Mouse (Mus musculus) urinary bladder, postnatal 10 days (tissue): Measurements from ENCODE around the gene Pla2g15.
"Not testable (repeated sequence)": the region's sequence is repeated elsewhere in the genome, so short reads cannot be mapped to it uniquely, and the experiment has no call there.

ENCODE experiments used
- DNase-seq: peaks from one replicate; pipeline ENCODE4 v3.0.0; 2022; ENCODE audit warnings: low spot score

Gene Pla2g15

DNA sequence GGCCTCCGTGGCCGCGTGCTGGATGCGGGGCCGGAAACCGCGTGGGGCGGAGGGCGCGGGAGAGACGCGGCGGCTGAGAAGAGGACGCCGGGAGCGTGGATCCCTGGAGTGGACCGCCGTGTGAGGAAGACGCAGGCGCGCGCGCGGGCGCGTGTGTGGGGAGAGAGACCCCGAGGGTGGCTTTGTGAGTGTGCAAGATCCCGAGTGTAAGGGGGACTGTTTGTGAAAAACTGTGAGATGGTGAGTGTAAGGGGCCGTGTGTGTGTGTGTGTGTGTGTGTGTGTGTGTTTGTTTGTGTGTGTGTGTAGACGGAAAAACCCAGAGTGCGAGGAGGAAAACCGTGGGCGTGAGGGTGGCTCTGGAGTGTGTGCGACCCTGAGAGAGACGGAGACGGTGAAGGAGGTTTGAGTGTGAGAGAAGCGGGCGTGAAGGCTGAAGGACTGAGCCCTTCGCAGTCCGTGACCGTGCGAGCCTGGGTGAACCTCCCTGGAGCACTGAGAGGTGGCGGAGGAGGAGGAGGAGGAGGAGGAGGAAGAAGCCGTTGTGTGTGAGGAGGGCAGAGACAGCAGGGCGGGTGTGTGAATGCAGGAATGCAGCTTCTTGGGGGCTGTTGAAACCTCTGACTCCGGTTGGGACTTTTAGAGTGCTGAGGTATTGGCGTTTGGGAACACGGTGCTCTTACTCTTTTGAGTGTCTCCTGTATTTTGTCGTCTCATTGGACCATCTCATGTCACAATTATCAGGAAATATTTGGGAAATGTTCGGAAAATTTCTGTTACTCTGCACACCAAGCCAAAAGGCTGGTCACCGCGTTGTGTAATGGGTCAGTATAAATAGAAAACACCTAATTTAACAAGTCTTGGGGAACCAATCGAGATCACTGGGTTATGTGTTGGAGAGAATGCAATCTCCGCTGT, 19.1 kb downstream of the Pla2g15 start:
- DNase-seq, result no peak

DNA sequence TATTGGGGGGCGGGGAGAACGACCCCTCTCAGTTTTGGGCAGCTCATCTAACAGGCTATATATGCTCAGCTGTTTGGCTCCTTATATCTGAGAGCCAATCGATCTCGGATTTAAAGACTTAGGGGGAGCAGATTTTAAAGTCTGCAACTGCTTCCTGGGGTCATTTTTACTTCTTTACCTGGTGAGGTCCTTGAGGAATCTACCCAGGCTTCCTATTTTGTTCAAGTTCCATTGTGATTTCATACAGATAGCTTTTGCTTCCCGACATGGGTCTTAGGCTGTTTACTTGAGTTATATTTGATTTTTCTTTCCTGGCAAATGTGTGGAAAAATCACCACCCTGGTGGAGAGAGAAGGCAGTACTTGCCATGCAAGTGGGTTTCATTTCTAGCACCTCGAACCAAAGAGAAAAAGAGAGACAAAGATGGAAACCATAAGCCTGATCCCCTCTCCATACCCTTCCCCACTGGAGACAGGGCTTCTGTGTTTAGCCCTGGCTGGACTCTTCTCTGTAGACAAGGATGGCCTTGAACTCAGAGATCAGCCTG, 19.8 kb downstream of the Pla2g15 start:
- DNase-seq, result no peak

DNA sequence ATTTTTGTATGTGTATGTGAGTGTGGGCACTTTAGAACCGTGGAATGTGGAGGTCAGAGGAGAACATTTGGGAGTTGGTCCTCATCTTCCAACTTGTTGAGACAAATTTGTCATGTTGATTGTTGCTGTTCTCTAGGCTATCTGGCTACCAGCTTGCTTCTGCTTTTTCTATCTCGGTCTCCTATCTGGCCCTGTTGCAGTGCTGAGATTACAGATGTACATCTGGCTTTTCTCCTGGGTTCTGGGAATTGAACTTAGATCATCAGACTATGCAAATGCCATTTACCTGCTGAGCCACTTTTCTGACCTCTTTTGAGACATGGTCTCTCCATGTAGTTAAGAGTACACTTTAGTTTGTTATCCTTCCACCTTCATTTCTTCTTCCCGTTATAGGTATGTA, 23.4 kb downstream of the Pla2g15 start:
- DNase-seq, result no peak

DNA sequence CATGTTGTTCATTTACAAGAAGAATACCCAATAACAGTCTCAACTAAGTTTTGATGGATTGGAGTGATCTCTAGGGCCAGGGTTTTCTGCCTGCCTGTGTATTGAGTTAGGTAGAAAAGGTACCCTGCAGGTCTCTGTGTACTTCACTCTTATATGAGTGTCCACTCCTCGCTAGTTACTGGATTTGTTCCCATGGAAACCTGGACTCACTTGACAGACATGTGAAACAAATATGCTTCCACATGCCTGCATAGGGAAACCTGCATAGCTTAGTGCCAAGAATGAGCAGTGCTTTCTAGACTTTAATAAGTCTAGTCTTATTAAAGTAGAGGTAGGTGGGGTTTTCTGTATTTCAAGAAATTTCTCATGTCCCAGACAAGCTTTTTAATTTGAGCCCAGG, 26.7 kb downstream of the Pla2g15 start:
- no peak for DNase-seq

DNA sequence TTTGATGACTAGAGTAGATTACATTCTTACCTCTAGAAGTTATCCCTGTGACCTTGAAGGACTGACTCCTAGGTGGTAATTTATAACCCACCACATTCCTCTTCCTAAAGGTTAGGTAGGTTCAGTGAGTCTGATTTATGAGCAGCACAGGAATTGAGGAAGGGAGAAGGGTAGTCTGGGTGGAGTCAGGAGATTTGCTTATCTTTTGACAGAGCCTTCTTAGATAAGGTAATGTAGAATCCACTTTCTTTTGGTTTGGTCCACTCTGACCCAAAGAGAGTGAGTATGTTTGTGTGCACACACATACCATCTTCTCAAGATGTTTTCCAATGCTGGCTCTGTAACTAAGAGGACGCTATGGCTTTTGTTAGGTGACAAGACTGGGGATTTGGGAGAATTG, 27.4 kb downstream of the Pla2g15 start:
- no peak for DNase-seq

DNA sequence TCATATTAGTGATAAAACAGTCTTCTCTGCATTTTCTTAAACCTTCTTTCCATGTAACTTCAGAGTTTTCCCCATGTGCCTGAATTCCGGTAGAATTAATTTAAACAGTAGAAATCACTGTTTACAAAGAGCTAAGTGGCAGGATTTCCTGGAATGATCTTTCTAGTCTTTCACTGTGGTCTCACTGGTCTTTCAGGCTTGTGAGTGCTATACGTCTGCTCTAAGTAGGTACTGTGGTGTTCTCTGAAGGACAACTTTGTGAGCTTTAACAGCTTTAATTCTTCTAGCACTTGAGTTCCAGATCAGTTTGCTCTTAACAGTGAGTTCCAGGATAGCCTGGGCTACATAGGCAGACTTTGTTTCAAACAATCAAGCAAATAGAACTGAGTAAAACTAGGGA, 28.2 kb downstream of the Pla2g15 start:
- no peak for DNase-seq

DNA sequence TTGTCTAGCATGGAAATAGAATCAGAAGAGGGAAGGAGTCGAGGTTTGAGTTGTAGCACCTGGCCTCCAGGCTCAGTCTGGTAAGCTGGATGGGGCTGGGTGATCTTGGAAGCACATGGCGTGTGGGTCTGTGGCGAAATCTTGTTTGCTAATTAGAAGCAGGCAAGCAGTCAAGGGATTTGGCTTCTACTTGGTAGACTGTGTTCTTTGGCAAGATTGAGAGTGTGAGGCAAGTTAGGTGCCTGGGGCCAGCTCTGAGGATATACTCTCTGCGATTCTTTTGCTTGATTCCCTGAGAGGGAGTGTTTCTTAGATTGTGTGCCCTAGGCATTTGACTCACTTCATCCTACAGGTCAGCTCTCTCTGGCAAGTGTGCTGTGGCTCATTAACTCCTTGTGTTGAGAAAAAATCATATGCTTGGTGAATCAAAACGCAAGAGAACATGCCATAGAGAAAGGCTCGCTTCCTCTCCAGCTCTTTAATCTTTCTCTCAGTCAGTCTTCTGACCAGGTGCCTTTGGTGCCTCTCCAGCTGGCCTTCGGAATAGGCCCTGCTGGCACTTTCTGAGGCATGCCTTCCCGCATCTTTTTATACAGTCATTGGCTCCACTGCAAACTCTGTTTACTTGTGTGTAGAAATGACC, 35.5 kb downstream of the Pla2g15 start:
- DNase-seq, result no peak

DNA sequence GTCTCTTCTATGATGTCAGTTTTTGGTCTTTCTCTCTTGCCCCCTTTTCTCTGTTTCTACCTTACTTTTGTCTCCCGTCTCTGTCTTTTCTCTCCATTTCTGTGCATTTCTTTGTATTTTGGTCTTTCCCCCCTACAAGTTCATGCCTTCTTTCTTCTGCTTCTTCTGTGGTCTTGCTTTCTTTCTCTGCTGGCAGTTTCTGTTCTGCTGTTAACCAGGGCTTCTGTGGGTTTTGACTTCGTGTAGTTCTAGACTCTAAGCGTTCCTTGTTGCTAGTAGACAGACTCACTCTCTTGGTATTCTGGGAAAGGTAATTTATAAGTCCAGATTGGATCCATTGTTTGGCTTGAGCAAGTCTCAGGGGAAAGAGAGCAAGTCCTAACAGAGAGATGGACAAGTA, 36.2 kb downstream of the Pla2g15 start:
- DNase-seq, result no peak

DNA sequence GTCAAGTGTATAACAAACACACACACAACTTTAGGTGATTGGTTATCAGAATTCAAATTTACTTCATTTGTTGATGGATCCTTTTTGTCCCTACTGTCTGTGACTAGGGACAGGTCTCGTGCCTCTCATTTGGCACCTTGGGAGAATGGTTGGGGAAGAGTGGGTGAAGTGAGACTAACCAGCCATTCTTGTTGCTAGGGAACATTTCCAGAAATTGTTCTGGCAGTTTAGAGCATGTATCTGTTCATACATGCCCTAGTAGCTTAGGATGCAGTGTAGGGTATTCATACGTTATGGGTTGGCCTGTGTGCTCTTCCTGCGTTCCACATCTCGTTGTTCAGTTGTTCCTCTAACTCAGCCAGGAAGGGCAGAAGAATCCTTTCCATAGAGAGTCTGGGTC, 39.0 kb downstream of the Pla2g15 start:
- no peak for DNase-seq

DNA sequence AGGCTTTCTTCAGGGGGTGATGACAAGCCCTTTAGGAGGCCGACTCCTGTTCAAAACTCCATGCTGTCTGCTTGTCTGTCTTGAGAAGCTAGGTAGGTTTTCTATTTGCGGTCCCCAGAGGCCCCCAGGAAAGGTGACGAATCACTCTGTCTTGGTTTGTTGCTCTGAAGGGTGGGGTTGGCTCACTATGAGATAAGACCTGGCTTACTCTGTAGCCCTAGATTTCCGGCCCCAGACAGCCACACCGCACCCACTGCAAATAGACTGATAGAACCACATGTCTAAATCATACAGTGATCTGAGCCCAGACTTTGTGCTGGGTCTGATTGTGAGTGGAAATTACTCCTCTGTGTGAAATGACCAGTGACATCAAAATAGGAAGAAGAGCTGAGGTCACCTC, 41.4 kb downstream of the Pla2g15 start:
- DNase-seq, result no peak

DNA sequence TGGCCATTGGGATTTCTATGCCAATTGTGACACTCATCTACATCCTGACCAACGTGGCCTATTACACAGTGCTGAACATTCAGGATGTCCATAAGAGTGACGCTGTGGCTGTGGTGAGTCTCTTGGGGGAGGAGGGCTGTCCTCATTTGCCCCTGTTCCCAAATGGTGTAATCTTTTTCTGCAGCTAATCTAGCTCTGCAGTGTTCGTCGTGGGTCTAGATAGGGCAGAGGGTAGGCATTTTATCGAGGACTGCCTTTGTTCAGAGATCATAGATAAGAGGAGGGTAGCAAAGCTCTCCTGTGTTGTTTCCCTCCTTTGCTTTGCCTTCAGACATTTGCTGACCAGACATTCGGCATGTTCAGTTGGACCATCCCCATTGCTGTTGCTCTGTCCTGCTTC, 43.0 kb downstream of the Pla2g15 start:
- DNase-seq, result no peak

DNA sequence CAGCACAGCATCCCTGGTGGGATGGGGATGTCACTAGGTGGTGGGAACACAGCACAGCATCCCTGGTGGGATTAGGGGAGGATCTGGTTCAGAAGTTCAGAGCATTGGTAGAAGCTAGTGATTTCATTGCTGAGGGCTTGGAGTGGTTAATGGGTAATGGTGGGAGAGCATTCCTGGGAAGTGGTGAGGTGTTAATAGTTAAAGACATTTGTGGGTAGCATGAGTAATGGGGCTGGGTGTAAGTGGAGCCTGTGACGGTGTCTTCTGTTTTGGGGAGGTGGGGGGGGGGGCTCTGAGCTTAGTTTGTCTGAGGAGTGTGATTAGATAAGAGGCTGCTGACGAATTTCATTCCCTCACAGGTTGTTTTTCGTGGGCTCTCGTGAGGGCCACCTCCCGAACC, 43.9 kb downstream of the Pla2g15 start:
- DNase-seq, result no peak

DNA sequence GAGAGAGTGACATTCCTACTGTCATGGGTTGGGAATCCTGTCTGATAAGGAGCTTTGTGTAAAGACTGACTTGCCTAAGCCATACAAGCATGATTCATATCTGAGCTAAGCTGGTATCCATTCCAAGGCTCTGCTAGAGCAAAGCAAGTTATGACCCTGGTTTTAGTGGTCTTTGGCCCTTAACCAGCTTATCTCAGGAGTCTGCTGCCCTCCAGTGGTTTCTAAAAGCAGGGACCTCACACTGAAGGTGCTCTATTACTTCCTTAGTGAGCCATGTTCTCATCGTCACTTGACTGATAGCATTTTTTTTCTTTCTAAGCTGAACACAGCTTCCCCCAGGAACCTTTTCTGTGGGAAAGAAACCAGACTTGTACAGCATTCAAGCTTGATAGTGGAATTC, 48.5 kb downstream of the Pla2g15 start:
- no peak for DNase-seq

DNA sequence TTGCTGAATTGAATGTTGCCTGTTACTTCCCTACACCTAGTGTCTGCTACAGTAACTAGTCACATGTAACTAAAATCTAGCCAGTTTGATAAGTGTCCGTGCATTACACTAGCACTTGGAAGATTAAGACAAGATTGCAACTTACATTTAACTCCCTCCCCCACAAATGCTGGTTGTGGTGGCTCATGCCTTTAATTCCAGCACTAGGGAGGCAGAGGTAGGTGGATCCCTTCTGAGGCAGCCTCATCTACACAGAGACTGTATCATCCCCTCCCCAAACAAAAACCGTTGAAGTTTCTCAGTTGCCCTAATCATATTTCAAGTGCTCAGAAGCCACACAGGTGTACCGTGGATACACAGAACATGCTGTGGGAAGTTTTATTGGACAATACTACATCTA, 49.4 kb downstream of the Pla2g15 start:
- not testable (repeated sequence) for DNase-seq

DNA sequence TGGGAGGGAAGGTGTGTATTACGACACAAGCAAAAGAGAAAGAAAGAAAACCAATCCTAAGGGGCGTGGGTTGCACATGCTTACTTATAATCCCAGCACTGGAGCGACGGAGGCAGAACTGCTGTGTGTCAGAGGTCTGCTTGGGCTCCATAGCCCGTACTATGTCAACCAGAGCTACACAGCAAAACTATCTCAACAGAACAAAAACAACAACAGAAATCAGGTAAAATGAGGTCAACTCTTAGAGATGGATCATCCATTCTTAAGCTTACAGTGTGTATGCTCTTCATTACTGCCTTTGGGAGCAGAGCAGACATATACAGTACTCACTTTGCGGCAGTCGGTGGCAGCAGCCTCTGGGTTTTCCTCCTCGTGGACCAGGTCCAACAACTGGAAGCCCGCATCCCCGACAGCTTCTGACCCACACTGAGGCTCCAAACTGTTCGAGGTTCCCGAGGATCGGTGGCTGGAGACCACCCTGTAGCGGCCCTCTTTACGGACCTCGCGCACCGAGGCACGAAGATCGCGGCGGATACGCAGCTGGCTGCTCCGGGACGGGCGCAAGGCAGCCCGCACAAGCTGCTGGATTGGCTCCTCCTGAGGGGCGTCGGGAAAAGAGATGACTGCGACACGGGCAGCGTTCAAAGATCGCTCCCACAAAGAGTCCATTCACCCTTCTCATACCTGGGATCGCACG, 60.0 kb downstream of the Pla2g15 start:
- DNase-seq, result peak; percentile 18

DNA sequence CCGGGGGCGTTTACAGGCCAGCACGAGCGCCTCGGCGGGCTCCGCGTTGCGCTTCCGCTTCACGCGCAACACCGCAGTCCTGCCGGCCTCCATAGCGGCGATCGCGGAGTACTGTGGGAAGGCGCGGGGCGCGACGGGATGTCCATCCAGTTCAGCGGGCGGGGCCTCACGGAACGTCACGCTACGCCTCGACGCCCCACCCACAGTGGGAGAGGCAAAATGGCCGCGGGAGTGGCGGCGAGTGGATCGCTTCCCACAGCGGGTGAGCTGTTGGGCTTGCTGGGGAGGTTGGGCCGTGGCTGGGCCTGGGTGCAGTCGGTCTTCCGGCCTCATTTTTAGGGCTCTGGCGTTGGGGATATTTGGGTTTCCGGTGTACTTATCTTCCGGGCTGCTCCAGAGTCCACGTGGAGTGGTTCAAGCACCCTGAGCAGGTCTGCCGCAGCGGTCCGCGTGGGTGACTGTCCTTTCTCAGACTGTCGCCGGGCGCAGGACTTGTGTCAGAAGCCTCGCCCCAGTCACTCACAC, 60.7 kb downstream of the Pla2g15 start, which contains the start of the genes Slc7a6os and Prmt7:
Gene Slc7a6os, minus strand, starts transcription at position 115 of the 525 bp plus-strand sequence.
Gene Prmt7, plus strand, starts transcription at position 116 of the 525 bp plus-strand sequence.
- DNase-seq, result peak; percentile 84

DNA sequence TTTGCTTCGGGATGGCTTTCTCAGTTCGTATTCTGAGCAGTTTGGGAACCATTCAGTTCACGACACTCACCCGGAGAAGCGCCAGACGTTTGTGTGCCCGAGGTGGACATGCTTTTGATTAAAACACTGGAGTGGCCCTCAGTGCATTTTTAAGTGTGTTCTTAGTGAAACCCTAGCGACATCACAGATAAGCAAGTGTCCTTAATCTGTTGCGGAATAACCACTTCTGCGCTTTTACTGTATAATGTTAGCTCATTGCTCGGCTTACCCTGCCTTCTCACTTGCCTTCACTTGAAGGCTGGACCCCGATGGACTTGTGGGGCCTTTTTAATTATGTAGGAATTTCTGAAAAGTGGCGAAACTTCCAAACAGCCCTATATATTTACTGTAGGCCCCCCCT, 61.2 kb downstream of the Pla2g15 start:
- DNase-seq, result no peak

DNA sequence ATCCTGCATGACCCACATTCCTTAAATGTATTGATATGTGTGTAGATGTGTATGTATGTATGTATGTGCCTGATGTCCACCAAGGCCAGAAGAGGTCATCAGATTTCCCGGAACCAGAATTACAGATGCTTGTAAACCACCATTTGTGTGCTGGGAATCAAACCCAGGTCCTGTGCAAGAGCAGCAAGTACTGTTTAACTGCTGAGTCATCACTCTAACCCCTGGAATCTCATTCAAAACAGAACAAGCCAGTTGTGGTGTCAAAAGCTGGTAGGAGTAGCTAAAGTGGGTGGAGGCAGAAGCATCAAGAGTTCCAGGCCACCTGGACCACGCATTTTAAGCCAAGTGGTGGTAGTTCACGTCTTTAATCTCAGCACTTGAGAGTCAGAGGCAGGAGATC, 63.8 kb downstream of the Pla2g15 start:
- DNase-seq, result no peak
